Comparison of ENCODE assay signal across 8 mouse cellular contexts in genomic region chr12:83631743-83632679, GRCm38 (mm10). TPM values are rescaled to one million over a fixed set of nuclear protein-coding genes. Genes with fewer than 3 reads are reported as not detected.
DNase-seq lines count a peak whose midpoint lies in the region; ATAC-seq lines count a peak whose summit lies in the region.

No protein-coding gene starts in this region.

- peaks cover 11% of the 10 kb centered on the region for H3K36me3 ChIP-seq in hindbrain, embryonic 12.5 days

- H3K4me1 ChIP-seq in hindbrain, embryonic 12.5 days, result 0 out of 2 replicates have a peak, but pooled peaks cover 5% of the 10 kb centered on the region

- WGBS in hindbrain, embryonic 12.5 days, result 1% methylated on average over 60 of the region's 68 CpGs

- peak; percentile 100 for ATAC-seq in hindbrain, embryonic 12.5 days (ENCODE audit: low FRiP score)

- H3K4me3 ChIP-seq in hindbrain, embryonic 12.5 days, result peak overlapping the region; percentile 93

- DNase-seq in NIH3T3 (ENCODE audit: low read depth), result peak; percentile 98
- peak; percentile 96 for DNase-seq in cerebellum, postnatal 10 days
- DNase-seq in frontal cortex, postnatal 10 days (ENCODE audit: low spot score in 2 of 2), result peak; percentile 95 to 97
- peak; percentile 98 to 99 for DNase-seq in layer of hippocampus, postnatal 14 days (ENCODE audit: low spot score in 2 of 2)
- peak; percentile 93 for DNase-seq in lung, postnatal 14 days
- DNase-seq in retina, adult 2 months (ENCODE audit: low read depth, low spot score), result peak; percentile 96
- DNase-seq in thymus, postnatal 36 days, result peak; percentile 92 to 95

- H3K9me3 ChIP-seq in hindbrain, embryonic 12.5 days (replicated peaks), result no peaks in the 10 kb centered on the region

- peak overlapping the region; percentile 68 for H3K4me2 ChIP-seq in hindbrain, embryonic 12.5 days (replicated peaks)

- peak overlapping the region; percentile 95 for H3K27ac ChIP-seq in hindbrain, embryonic 12.5 days

- H3K9ac ChIP-seq in hindbrain, embryonic 12.5 days, result peak overlapping the region; percentile 99

- H3K27me3 ChIP-seq in hindbrain, embryonic 12.5 days, result no peaks in the 10 kb centered on the region

RNA-seq across cellular contexts. Expression of gene Rbm25, which starts 1.0 kb away (rescaled TPM):
- polyA plus RNA-seq in hindbrain, embryonic 12.5 days (2016; fragmentation: Nextera tagmentation; extraction: Ambion mirVana), result 286 and 304 TPM in 2 replicates
- 100 to 1,000 TPM; 118 to 121 TPM for total RNA-seq in layer of hippocampus, postnatal 14 days (2021)

RNA-seq across cellular contexts. Expression of gene Zfyve1, which starts 35.0 kb away (rescaled TPM):
- polyA plus RNA-seq in hindbrain, embryonic 12.5 days (2016; fragmentation: Nextera tagmentation; extraction: Ambion mirVana), result 35.0 and 37.7 TPM in 2 replicates
- 10 to 100 TPM; 38.8 to 42.7 TPM for total RNA-seq in layer of hippocampus, postnatal 14 days (2021)

RNA-seq across cellular contexts. Expression of gene Psen1, which starts 55.9 kb away (rescaled TPM):
- polyA plus RNA-seq in hindbrain, embryonic 12.5 days (2016; fragmentation: Nextera tagmentation; extraction: Ambion mirVana), result 77.5 and 80.0 TPM in 2 replicates
- 10 to 100 TPM; 60.5 to 67.4 TPM for total RNA-seq in layer of hippocampus, postnatal 14 days (2021)

Comparison
In these comparisons a context has a peak if more than half of its experiments do, and no peak if none do; other contexts are left out.
1. Peak in every context shown above with its lines: DNase-seq, ATAC-seq, H3K4me3 ChIP-seq and H3K27ac ChIP-seq.